Mouse (Mus musculus) hindbrain, embryonic 13.5 days (tissue): ENCODE data around the gene Slc38a2. TPM values are rescaled to one million over a fixed set of nuclear protein-coding genes. Genes with fewer than 3 reads are reported as not detected.

Source experiments
- ATAC-seq: fragments of 200-750 bp; cut with Nextera tagmentation; 2 replicates; pipeline ENCODE4 v1.8.0; 2017; ENCODE audit warnings: moderate TSS enrichment; ENCODE audit not compliant: low FRiP score
- H3K27ac ChIP-seq: fragments of 300-500 bp; sonication (generic); 2 replicates; pipeline ENCODE4 v1.5.1; 2015; ENCODE audit warnings: inconsistent platforms, mild to moderate bottlenecking, moderate library complexity
- H3K27me3 ChIP-seq: fragments of 300-500 bp; sonication (generic); 2 replicates; pipeline ENCODE4 v1.6.1; 2015; ENCODE audit warnings: mild to moderate bottlenecking, inconsistent platforms
- H3K36me3 ChIP-seq: fragments of 300-500 bp; sonication (generic); 2 replicates; pipeline ENCODE4 v1.6.1; 2015; ENCODE audit warnings: mild to moderate bottlenecking, inconsistent platforms
- H3K4me1 ChIP-seq: fragments of 300-500 bp; sonication (generic); replicated peaks from 2 replicates; pipeline ENCODE4 v1.6.1; 2015; ENCODE audit warnings: inconsistent platforms
- H3K4me2 ChIP-seq: fragments of 300-500 bp; sonication (generic); 2 replicates; pipeline ENCODE4 v1.6.1; 2015; ENCODE audit warnings: inconsistent platforms, mild to moderate bottlenecking, moderate library complexity
- H3K4me3 ChIP-seq: fragments of 300-500 bp; sonication (generic); 2 replicates; pipeline ENCODE4 v1.5.1; 2015; ENCODE audit warnings: mild to moderate bottlenecking, inconsistent platforms
- H3K9ac ChIP-seq: fragments of 300-500 bp; sonication (generic); 2 replicates; pipeline ENCODE4 v1.6.1; 2015; ENCODE audit warnings: mild to moderate bottlenecking, inconsistent platforms
- H3K9me3 ChIP-seq: fragments of 300-500 bp; sonication (generic); 2 replicates; pipeline ENCODE4 v1.6.1; 2016; ENCODE audit warnings: inconsistent platforms
- WGBS: fragments of 180-500 bp; shearing (Covaris S2); methylation state at CpG from one replicate; pipeline ENCODE4 v1.1.7; 2015; 5-methylcytosine and 5-hydroxymethylcytosine counted together
- polyA plus RNA-seq: library from polyadenylated mRNA; unstranded; fragments of >200 nt; fragmentation: Nextera tagmentation; extraction: Ambion mirVana; gene quantifications from 2 replicates; pipeline ENCODE4 v1.2.1, GENCODE M21; 2015

Slc38a2 gene
- polyA plus RNA-seq, 1 experiment from 2014 or later: 133 TPM

- Histone ChIP-seq H3K4me3 (no peak overlapping the region), H3K27me3 (no peaks in the 10 kb centered on the region), H3K4me2 (no peak overlapping the region), H3K36me3 (no peaks in the 10 kb centered on the region), H3K4me1 (peaks cover 5% of the 10 kb centered on the region), H3K27ac (no peak overlapping the region), H3K9ac (no peak overlapping the region), H3K9me3 (no peaks in the 10 kb centered on the region)
- WGBS: 92% methylated on average over 7 of the region's 7 CpGs
- no peak for ATAC-seq
These were observed 16.2 kb upstream of the Slc38a2 start for GRCm38 (mm10) chr15:96715692-96716080.

DNA sequence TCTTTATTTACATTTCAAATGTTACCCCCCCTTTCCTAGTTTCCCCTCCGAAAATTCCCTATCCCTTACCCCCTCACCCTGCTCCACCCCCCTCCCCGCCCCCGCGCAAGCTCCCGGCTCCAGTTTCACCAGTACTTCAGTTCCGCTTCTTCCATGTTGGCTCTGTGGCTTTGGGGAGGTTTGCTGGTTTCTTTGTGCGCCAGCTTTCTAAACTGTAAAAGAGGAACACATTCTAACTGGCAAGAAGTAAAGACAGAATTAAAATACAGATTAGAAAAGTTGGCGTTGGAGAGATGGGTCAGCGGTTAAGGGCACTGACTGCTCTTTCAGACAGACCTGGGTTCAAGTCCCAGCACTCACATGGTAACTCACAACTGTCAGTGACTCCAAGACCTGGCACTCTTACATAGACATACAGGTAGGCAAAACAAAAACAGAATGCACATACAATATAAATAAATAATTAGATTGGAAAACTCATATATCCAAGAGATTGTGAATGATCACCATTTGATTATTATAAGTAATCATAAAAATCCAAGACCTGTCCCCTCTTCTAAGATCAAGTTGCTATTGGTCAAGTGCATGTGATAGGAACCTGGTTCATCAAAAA lies 15.7 kb upstream of the Slc38a2 start:
- no peaks in the 10 kb centered on the region for H3K27me3 ChIP-seq
- H3K36me3 ChIP-seq: no peaks in the 10 kb centered on the region
- H3K4me1 ChIP-seq: peaks cover 9% of the 10 kb centered on the region
- no peak overlapping the region for H3K4me2 ChIP-seq
- no peak for ATAC-seq
- no peaks in the 10 kb centered on the region for H3K9me3 ChIP-seq
- no peak overlapping the region for H3K4me3 ChIP-seq
- WGBS: 94% methylated on average over 9 of the region's 9 CpGs
- H3K9ac ChIP-seq: no peak overlapping the region
- no peak overlapping the region for H3K27ac ChIP-seq

DNA sequence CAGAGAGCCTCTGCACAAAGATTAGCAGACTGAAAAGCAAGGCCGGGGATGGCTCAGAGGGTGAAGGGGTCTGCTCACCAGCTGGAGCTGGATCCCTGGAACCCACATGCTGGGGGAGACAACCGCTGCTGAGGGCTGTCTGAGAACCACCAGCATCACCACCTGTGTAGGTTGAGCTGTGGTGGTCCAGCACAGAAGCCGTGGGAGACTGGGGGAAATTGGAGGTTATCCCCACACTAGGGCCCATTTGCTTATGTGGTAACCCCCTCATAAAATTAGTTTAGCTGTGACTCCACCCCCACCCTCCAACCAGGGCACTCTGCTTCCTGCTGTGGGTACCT lies 15.1 kb upstream of the Slc38a2 start:
- ATAC-seq: no peak
- H3K9ac ChIP-seq: no peak overlapping the region
- peaks cover 9% of the 10 kb centered on the region for H3K4me1 ChIP-seq
- no peaks in the 10 kb centered on the region for H3K27me3 ChIP-seq
- no peaks in the 10 kb centered on the region for H3K9me3 ChIP-seq
- H3K36me3 ChIP-seq: no peaks in the 10 kb centered on the region
- no peak overlapping the region for H3K27ac ChIP-seq
- 95% methylated on average over 3 of the region's 3 CpGs for WGBS
- no peak overlapping the region for H3K4me3 ChIP-seq
- H3K4me2 ChIP-seq: no peak overlapping the region

- Histone ChIP-seq H3K36me3 (no peaks in the 10 kb centered on the region), H3K4me2 (no peak overlapping the region), H3K4me3 (no peak overlapping the region), H3K9ac (no peak overlapping the region), H3K27ac (no peak overlapping the region), H3K9me3 (no peaks in the 10 kb centered on the region), H3K4me1 (peaks cover 12% of the 10 kb centered on the region), H3K27me3 (no peaks in the 10 kb centered on the region)
- WGBS: 97% methylated on average over 6 of the region's 7 CpGs
- no peak for ATAC-seq
These were observed 14.5 kb upstream of the Slc38a2 start for GRCm38 (mm10) chr15:96713758-96714675.

DNA sequence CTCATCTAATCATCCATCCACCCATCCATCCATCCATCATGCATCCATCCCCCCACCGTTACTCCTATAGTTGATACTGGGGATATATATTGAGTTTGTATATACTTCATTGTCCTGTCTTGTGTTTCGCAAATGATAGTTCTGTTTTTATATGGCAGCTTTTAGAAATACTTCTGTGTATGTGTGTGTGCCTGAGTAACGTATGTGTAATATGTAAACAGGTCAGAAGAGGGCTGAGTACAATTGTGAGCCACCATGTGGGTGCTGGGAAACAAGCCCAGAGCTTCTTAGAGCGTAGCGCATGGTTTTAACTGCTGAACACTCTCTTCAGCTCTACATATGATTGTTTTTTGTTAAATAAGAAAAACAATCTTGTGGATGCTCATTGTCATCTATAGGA lies 12.8 kb upstream of the Slc38a2 start:
- no peak overlapping the region for H3K9ac ChIP-seq
- H3K4me2 ChIP-seq: no peak overlapping the region
- no peak overlapping the region for H3K27ac ChIP-seq
- no peaks in the 10 kb centered on the region for H3K27me3 ChIP-seq
- 97% methylated on average over 5 of the region's 5 CpGs for WGBS
- peaks cover 19% of the 10 kb centered on the region for H3K4me1 ChIP-seq
- H3K36me3 ChIP-seq: no peaks in the 10 kb centered on the region
- ATAC-seq: no peak
- no peaks in the 10 kb centered on the region for H3K9me3 ChIP-seq
- H3K4me3 ChIP-seq: no peak overlapping the region

DNA sequence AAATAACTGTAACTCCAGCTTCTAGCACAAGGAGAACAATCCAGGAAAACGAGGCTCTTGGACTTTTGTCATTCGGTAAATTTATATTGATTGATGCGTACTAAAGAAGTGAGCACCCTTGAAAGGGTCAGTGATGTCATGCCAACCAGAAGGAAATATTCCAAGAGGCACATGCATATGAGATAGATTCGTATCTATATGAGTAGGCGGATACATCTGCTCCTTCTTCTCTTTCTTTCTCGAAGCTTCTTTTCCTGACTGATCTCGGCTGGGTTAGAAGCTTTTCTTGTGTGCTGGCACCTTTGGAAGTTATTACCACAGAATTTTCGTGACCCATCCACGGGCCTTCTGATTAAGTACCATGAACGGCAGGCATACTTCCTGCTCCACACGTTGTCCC lies 12.1 kb upstream of the Slc38a2 start:
- no peak overlapping the region for H3K9ac ChIP-seq
- ATAC-seq: no peak
- no peaks in the 10 kb centered on the region for H3K9me3 ChIP-seq
- no peak overlapping the region for H3K27ac ChIP-seq
- peaks cover 19% of the 10 kb centered on the region for H3K4me1 ChIP-seq
- H3K27me3 ChIP-seq: no peaks in the 10 kb centered on the region
- no peaks in the 10 kb centered on the region for H3K36me3 ChIP-seq
- no peak overlapping the region for H3K4me3 ChIP-seq
- no peak overlapping the region for H3K4me2 ChIP-seq
- WGBS: 89% methylated on average over 11 of the region's 11 CpGs

- ATAC-seq: no peak
- H3K9me3 ChIP-seq: no peaks in the 10 kb centered on the region
- H3K9ac ChIP-seq: peak overlapping the region; percentile 85
- WGBS: 40% methylated on average over 15 of the region's 15 CpGs
- peak overlapping the region; percentile 75 for H3K4me2 ChIP-seq
- H3K4me1 ChIP-seq: peaks cover 19% of the 10 kb centered on the region
- no peaks in the 10 kb centered on the region for H3K36me3 ChIP-seq
- no peaks in the 10 kb centered on the region for H3K27me3 ChIP-seq
- peak overlapping the region; percentile 97 for H3K27ac ChIP-seq
- H3K4me3 ChIP-seq: peak overlapping the region; percentile 62
These were observed 11.0 kb upstream of the Slc38a2 start for GRCm38 (mm10) chr15:96710352-96711114.

- peak overlapping the region; percentile 97 for H3K27ac ChIP-seq
- H3K4me2 ChIP-seq: peak overlapping the region; percentile 75
- H3K9ac ChIP-seq: peak overlapping the region; percentile 85
- under 1% methylated on average over 78 of the region's 80 CpGs for WGBS
- H3K4me1 ChIP-seq: peaks cover 19% of the 10 kb centered on the region
- no peaks in the 10 kb centered on the region for H3K36me3 ChIP-seq
- H3K4me3 ChIP-seq: peak overlapping the region; percentile 62
- no peaks in the 10 kb centered on the region for H3K27me3 ChIP-seq
- no peaks in the 10 kb centered on the region for H3K9me3 ChIP-seq
- ATAC-seq: peak; percentile 94
These were observed 10.2 kb upstream of the Slc38a2 start for GRCm38 (mm10) chr15:96709491-96710351.

DNA sequence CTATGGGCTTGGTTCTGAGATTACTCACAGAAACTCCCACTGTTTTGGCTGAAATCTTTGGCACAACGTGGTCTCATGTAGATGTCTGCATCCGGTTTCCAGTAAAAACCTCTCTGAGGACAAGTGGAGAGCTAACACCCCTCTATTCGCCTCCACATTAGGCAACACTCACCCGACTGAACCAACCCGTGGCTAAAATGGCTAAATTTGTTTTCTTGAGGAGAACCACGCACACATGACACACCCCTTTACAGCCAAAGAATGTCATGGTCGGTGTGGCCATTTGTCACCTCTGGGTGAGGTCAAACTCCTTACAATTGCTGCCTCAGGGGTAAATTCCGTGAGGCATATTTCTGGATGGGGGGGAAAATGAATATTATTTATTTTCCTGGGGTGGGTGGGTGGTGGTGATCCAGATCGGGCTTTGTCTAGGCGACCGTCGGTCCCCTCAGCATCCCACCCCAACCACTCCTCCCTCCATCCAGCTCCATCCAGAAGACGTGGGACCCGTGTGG lies 9.5 kb upstream of the Slc38a2 start:
- WGBS: 24% methylated on average over 14 of the region's 14 CpGs
- H3K9me3 ChIP-seq: no peaks in the 10 kb centered on the region
- H3K4me1 ChIP-seq: peaks cover 19% of the 10 kb centered on the region
- peak overlapping the region; percentile 62 for H3K4me3 ChIP-seq
- ATAC-seq: peak; percentile 18; the same call in 1 of the 2 replicates
- H3K27me3 ChIP-seq: no peaks in the 10 kb centered on the region
- no peaks in the 10 kb centered on the region for H3K36me3 ChIP-seq
- peak overlapping the region; percentile 83 for H3K9ac ChIP-seq
- peak overlapping the region; percentile 62 for H3K4me2 ChIP-seq
- H3K27ac ChIP-seq: peak overlapping the region; percentile 95

DNA sequence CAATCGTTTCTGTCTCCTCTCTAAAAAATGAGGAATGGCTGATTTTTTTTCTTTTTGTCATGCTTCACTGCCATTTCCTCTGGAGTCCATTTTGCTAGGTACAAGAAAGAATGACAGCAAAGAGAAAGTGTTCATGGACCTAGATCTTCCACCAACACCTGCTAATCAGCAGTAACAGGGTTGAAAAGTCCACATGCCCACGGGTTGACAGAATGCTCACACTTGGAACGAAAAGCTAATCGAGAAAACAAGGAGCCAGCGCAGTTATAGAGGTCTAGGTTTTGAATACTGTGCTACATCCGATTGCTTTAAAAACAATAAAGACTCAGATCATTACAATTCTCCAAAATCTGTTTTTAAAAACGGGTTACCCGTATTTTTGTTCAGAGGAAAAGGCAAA lies 8.9 kb upstream of the Slc38a2 start:
- Histone ChIP-seq H3K4me2 (peak overlapping the region; percentile 62; the same call in 1 of the 2 replicates), H3K36me3 (no peaks in the 10 kb centered on the region), H3K9me3 (no peaks in the 10 kb centered on the region), H3K4me3 (peak overlapping the region; percentile 62), H3K27me3 (no peaks in the 10 kb centered on the region), H3K4me1 (peaks cover 19% of the 10 kb centered on the region), H3K9ac (no peak overlapping the region), H3K27ac (peak overlapping the region; percentile 35)
- no peak for ATAC-seq
- 87% methylated on average over 8 of the region's 8 CpGs for WGBS

DNA sequence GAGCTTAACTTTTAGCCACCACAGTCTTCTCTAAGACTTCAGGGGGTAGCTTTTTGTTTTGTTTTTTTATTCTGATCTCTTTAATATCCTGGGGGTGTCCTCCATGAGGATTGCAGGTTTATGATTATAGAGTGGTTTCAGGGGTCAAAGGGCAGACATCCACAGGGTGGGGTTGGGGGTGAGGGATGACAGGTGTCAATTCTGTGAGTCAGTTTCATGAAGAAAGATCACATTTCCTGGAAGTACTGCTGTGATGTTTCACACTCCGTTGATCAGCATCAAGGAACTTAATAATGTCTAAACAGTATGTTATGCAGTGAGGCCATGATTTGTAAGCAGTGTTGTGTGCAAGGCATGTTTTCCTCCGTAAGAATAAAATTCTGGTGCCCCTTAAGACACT lies 8.4 kb upstream of the Slc38a2 start:
- Histone ChIP-seq H3K9me3 (no peaks in the 10 kb centered on the region), H3K4me3 (no peak overlapping the region), H3K4me2 (no peak overlapping the region), H3K27ac (no peak overlapping the region), H3K36me3 (no peaks in the 10 kb centered on the region), H3K4me1 (peaks cover 19% of the 10 kb centered on the region), H3K27me3 (no peaks in the 10 kb centered on the region), H3K9ac (no peak overlapping the region)
- ATAC-seq: no peak
- WGBS: 71% methylated on average over 2 of the region's 2 CpGs
